In genomic region chr1:179804140-179804881, GRCm38 (mm10) we compare ENCODE assay signal across 1 mouse cellular context.
TF ChIP-seq lines count a peak whose summit lies in the region.

No protein-coding gene starts in this region.

TF ChIP-seq in MEL, 35 proteins besides CTCF, POLR2A, EP300 and RAD21 (continued from another document):
- TF ChIP-seq ZC3H11A (IDR thresholded peaks at IDR 0.05; ENCODE audit: low read depth, low read length) (no peak), TAL1 (IDR thresholded peaks at IDR 0.05; ENCODE audit: low read length) (peak; percentile 46)
